Mouse (Mus musculus) bone marrow macrophage, adult 2 months (primary cell): ENCODE measurements around the gene Stx17.

Experiments used
- CTCF ChIP-seq: IDR thresholded peaks from 2 replicates; pipeline ENCODE4 v1.5.1; 2012; ENCODE audit warnings: low read depth, mild to moderate bottlenecking, low read length, moderate library complexity
- POLR2A ChIP-seq: IDR thresholded peaks from 2 replicates; pipeline ENCODE4 v1.6.1; 2012; ENCODE audit warnings: mild to moderate bottlenecking, low read depth, low read length, borderline replicate concordance

DNA sequence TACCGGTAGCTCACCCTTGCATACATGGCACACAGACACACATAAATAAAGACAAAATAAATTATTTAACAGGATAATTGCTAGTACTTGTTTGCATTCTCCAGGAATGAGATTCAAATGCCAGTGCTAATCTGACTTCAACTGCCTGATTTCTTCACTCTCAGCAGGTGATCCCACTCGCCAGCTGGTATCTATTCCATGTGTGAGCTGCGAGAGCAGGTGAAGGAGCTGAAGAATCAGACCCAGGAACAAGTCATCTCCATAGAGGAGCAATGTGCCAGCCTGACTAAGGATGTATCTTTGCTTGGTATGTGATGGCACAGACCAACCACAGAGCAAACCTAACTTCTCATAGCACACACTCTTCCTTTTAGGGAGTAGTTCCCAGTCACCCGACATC, 78.8 kb downstream of the Stx17 start:
- TF ChIP-seq CTCF (no peak), POLR2A (no peak)
